Mouse (Mus musculus) thymus, adult 2 months (tissue): ENCODE data around the gene Ccdc34.

ENCODE experiments used
- CTCF ChIP-seq: fragments of 200-500 bp; IDR thresholded peaks from 2 replicates; pipeline ENCODE4 v1.5.1; 2012; ENCODE audit warnings: mild to moderate bottlenecking, control low read depth, low read length, moderate library complexity, borderline replicate concordance; ENCODE audit not compliant: control insufficient read depth, poor library complexity, insufficient read depth; ENCODE audit errors: extremely low read depth
- POLR2A ChIP-seq: fragments of 200-500 bp; IDR thresholded peaks from 2 replicates; pipeline ENCODE4 v1.6.1; 2012; ENCODE audit warnings: mild to moderate bottlenecking, low read length, control low read depth, moderate library complexity; ENCODE audit not compliant: control insufficient read depth, poor library complexity, insufficient read depth; ENCODE audit errors: extremely low read depth

- TF ChIP-seq CTCF (no peak), POLR2A (no peak)
Observed at GRCm38 (mm10) chr2:110042861-110043760, 25.5 kb downstream of the Ccdc34 start.
